Mouse (Mus musculus) heart, embryonic 12.5 days (tissue): ENCODE results near the gene Gcnt3. TPM values are rescaled to one million over a fixed set of nuclear protein-coding genes. Genes with fewer than 3 reads are reported as not detected.
"Not testable (repeated sequence)": the region's sequence is repeated elsewhere in the genome, so short reads cannot be mapped to it uniquely, and the experiment has no call there.

ENCODE experiments used
- ATAC-seq: fragments of 200-750 bp; cut with Nextera tagmentation; 2 replicates; pipeline ENCODE4 v1.8.0; 2017; ENCODE audit warnings: moderate TSS enrichment, moderate library complexity; ENCODE audit not compliant: insufficient number of reproducible peaks, low FRiP score
- H3K27ac ChIP-seq: fragments of 300-500 bp; sonication (generic); 2 replicates; pipeline ENCODE4 v1.5.1; 2016; ENCODE audit warnings: mild to moderate bottlenecking, moderate library complexity; ENCODE audit not compliant: poor library complexity, severe bottlenecking
- H3K27me3 ChIP-seq: fragments of 300-500 bp; sonication (generic); replicated peaks from 2 replicates; pipeline ENCODE4 v1.6.1; 2016; ENCODE audit warnings: mild to moderate bottlenecking, moderate library complexity
- H3K36me3 ChIP-seq: fragments of 300-500 bp; sonication (generic); 2 replicates; pipeline ENCODE4 v1.6.1; 2016; ENCODE audit warnings: mild to moderate bottlenecking, moderate library complexity
- H3K4me1 ChIP-seq: fragments of 300-500 bp; sonication (generic); replicated peaks from 2 replicates; pipeline ENCODE4 v1.6.1; 2016; ENCODE audit warnings: mild to moderate bottlenecking
- H3K4me2 ChIP-seq: fragments of 300-500 bp; sonication (generic); 2 replicates; pipeline ENCODE4 v1.6.1; 2016; ENCODE audit warnings: mild to moderate bottlenecking, moderate library complexity
- H3K4me3 ChIP-seq: fragments of 300-500 bp; sonication (generic); 2 replicates; pipeline ENCODE4 v1.5.1; 2016; ENCODE audit warnings: mild to moderate bottlenecking
- H3K9ac ChIP-seq: fragments of 300-500 bp; sonication (generic); 2 replicates; pipeline ENCODE4 v1.6.1; 2016; ENCODE audit warnings: mild to moderate bottlenecking, moderate library complexity
- H3K9me3 ChIP-seq: fragments of 300-500 bp; sonication (generic); replicated peaks from 2 replicates; pipeline ENCODE4 v1.6.1; 2016; ENCODE audit warnings: mild to moderate bottlenecking, moderate library complexity
- WGBS: fragments of 180-500 bp; shearing (Covaris S2); methylation state at CpG from one replicate; pipeline ENCODE4 v1.1.7; 2016; 5-methylcytosine and 5-hydroxymethylcytosine counted together
- polyA plus RNA-seq: library from polyadenylated mRNA; unstranded; fragments of >200 nt; fragmentation: Nextera tagmentation; extraction: Ambion mirVana; gene quantifications from 2 replicates; pipeline ENCODE4 v1.2.1, GENCODE M21; 2016

The Gcnt3 gene
- polyA plus RNA-seq, 1 experiment from 2014 or later = not detected

DNA sequence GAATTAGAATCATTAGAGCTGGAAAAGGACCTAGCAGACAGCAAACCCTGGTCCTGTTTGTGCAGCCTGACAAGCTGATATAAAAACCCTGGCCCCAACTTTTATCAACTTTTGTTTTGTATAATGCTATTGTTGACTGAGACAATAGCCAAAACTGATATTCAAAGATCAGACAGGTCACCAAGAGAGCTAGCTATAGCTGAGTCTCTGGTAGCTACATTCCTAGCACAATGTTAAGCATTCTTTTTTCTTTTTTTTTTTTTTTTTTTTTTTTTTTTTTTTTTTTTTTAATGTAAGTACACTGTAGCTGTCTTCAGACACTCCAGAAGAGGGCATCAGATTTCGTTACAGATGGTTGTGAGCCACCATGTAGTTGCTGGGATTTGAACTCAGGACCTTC, 14.3 kb downstream of the Gcnt3 start:
- peaks cover 12% of the 10 kb centered on the region for H3K36me3 ChIP-seq
- not testable (repeated sequence) for H3K9ac ChIP-seq, H3K4me2 ChIP-seq, H3K4me3 ChIP-seq, H3K27ac ChIP-seq, H3K9me3 ChIP-seq, H3K27me3 ChIP-seq, ATAC-seq
- H3K4me1 ChIP-seq = peaks cover 22% of the 10 kb centered on the region
- WGBS = 80% methylated on average over 1 of the region's 1 CpGs

DNA sequence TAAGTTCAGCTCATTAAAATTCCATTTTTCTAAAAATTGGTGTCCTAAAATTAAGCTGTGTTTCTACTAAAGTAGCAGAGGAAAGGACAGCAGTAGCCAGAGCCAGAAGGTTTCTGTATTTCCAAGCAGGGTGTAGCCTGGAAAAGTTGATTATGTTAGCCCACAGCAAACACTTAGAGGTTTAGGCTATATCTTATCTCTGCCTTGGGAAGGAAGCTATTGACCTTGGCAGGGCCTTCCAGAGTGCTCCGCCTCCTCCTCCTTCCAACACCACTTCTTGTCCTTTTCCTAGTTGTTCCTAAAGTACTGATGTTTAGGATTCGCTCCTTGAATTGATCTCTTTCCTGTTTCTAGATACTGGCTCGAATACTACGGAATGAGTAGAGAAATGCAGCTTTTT, 15.8 kb downstream of the Gcnt3 start:
- no peak overlapping the region for H3K27ac ChIP-seq
- no peaks in the 10 kb centered on the region for H3K27me3 ChIP-seq
- peaks cover 16% of the 10 kb centered on the region for H3K36me3 ChIP-seq
- H3K4me1 ChIP-seq = peaks cover 22% of the 10 kb centered on the region
- ATAC-seq = peak; percentile 82
- no peaks in the 10 kb centered on the region for H3K9me3 ChIP-seq
- no peak overlapping the region for H3K9ac ChIP-seq
- H3K4me2 ChIP-seq = no peak overlapping the region
- no peak overlapping the region for H3K4me3 ChIP-seq
- 47% methylated on average over 4 of the region's 4 CpGs for WGBS

DNA sequence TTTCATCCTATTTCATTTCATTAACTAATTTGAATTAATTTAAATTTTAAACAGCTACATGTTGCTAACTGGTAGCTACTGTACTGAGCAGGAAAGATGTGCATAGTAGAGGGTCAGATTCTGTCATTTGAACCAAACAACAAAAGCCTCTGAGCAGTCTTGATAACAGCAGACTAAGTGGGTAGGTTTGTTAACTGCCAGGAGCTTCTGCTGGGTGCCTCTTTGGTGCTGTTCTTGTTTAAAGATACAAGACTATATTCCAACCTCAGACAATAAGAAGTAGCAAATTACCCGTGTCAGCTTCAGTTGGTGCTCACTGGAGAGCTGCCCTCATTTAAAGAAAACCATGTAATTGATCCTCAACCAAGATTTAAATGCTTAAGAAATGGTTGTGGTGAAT, 16.3 kb downstream of the Gcnt3 start:
- no peaks in the 10 kb centered on the region for H3K9me3 ChIP-seq
- peaks cover 17% of the 10 kb centered on the region for H3K36me3 ChIP-seq
- no peak overlapping the region for H3K4me2 ChIP-seq
- ATAC-seq = no peak
- H3K4me3 ChIP-seq = no peak overlapping the region
- peak overlapping the region; percentile 64; the same call in 1 of the 2 replicates for H3K27ac ChIP-seq
- H3K4me1 ChIP-seq = peaks cover 22% of the 10 kb centered on the region
- no peaks in the 10 kb centered on the region for H3K27me3 ChIP-seq
- whole genome bisulfite sequencing = 51% methylated on average over 1 of the region's 1 CpGs
- 0 out of 2 replicates have a peak overlapping the region, but pooled peaks have one; percentile 13 for H3K9ac ChIP-seq

DNA sequence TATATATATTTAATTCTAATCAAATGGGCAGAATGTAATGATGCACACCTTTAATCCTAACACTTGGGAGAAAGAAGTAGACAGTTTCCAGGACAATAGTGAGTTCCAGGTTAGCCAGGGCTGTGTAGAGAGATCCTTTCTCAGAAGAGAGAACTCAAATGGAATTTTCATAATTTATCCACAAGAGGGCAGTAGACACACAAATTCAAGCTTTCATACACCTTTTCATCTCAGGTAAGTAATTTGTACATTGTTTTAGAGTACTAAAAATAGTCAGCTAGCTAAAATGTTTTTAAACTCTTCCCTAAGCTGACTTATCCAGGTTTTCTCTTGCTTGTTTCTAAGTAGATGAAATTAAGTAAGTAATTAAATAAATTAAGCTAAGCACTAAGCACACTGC, 19.0 kb downstream of the Gcnt3 start:
- Histone ChIP-seq H3K9ac (no peak overlapping the region), H3K4me2 (no peak overlapping the region), H3K36me3 (peaks cover 17% of the 10 kb centered on the region), H3K27ac (no peak overlapping the region), H3K4me3 (no peak overlapping the region), H3K9me3 (no peaks in the 10 kb centered on the region), H3K27me3 (no peaks in the 10 kb centered on the region), H3K4me1 (peaks cover 25% of the 10 kb centered on the region)
- no peak for ATAC-seq

DNA sequence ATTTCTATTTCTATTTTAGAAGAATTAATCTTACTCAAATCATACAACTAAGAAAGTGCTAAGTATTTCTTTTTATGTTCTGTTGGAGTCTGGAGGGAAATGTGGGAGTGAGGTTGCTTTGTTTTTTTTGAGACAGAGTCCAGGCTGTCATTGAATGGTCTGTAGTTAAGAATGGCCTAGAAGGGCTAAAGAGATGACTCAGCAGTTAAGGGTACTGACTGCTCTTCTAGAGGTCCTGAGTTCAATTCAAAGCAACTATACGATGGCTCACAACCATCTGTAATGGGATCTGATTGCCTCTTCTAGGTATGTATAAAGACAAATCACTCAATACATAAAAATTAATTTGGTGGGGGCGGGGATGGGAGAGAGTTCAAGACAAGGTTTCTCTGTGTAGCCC, 22.3 kb downstream of the Gcnt3 start:
- ATAC-seq = no peak

DNA sequence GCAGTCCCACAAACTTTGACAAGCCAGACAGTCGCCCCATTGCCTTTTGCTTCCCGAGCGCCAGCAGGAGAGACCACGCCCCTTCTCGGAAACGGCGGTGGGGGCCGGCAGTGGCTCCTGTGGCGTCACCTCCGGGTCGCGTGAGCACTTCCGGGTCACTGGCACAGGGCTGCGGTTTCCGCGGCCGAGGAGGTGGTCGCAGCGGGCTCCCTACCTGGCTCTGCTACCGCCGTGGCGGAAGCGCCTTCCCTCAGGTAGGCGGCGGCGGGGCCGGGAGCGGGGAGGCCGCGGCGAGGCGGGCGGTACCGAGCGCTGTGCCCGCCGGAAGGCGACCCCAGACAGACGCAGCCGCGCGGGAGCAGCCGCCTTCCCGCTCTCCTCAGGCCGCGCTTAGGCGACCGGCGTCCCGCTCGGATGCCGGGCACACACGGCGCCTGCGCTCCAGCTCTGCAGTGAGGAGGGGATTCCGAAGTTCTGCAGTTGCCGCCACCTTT, 25.4 kb downstream of the Gcnt3 start, which contains the start of gene Gtf2a2:
Gene Gtf2a2, plus strand, starts transcription at position 143 of the 494 bp plus-strand sequence.
- Histone ChIP-seq H3K9me3 (no peaks in the 10 kb centered on the region), H3K9ac (peak within 1 kb of the TSS; percentile 93), H3K4me2 (peak within 1 kb of the TSS; percentile 80), H3K4me3 (peak within 1 kb of the TSS; percentile 91), H3K27me3 (no peaks in the 10 kb centered on the region), H3K27ac (peak within 1 kb of the TSS; percentile 90), H3K36me3 (peaks cover 30% of the 10 kb centered on the region), H3K4me1 (peaks cover 17% of the 10 kb centered on the region)
- WGBS = 1% methylated on average over 57 of the region's 57 CpGs
- ATAC-seq = peak; percentile 97

More for the DNA sequence above, 22.3 kb downstream of the Gcnt3 start:
- Histone ChIP-seq H3K9me3 (no peaks in the 10 kb centered on the region), H3K27me3 (no peaks in the 10 kb centered on the region), H3K27ac (0 out of 2 replicates have a peak overlapping the region, but pooled peaks have one; percentile 21), H3K36me3 (peaks cover 15% of the 10 kb centered on the region), H3K4me2 (no peak overlapping the region), H3K4me3 (no peak overlapping the region), H3K9ac (no peak overlapping the region), H3K4me1 (peaks cover 17% of the 10 kb centered on the region)
- 88% methylated on average over 2 of the region's 2 CpGs for WGBS

DNA sequence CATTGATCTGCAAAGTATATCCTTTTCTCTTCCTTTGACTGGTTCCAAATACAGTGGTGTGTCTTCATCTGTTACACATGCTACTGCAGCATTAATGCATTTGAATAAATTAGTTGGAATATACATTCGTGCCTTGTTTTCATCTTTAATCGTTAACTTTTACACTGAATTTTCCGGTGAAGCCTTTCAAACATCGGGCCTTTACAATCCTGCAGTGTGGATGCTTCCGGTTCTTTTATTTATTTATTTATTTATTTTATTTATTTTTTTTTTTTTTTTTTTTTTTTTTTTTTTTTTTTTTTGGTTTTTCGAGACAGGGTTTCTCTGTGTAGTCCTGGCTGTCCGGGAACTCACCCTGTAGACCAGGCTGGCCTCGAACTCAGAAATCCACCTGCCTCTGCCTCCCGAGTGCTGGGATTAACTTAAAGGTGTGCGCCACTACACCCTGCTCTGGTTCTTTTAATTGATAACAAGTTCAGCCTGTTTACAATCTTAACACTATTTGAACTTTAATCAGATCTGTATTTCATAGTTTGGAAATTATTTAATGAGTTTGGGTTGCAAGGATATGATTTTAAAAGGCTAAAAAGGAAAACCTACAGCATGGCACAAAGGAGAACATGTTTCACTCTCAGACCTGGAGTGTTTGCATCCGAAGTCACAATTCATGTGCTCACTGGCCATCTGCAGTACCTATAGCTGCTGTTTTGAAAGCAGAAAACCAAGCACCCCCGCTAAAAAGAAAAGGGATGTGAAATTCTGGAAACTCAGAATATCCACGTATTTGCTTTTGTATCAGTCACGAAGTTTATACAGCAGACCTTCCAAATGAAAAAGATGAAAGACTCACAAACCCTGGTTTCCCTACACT, 26.1 kb downstream of the Gcnt3 start:
- Histone ChIP-seq H3K4me3 (peak overlapping the region; percentile 91), H3K27ac (peak overlapping the region; percentile 70), H3K9ac (peak overlapping the region; percentile 93), H3K9me3 (no peaks in the 10 kb centered on the region), H3K4me1 (peaks cover 17% of the 10 kb centered on the region), H3K36me3 (peaks cover 31% of the 10 kb centered on the region), H3K27me3 (no peaks in the 10 kb centered on the region), H3K4me2 (peak overlapping the region; percentile 68)
- ATAC-seq = no peak
- WGBS = 60% methylated on average over 14 of the region's 14 CpGs

DNA sequence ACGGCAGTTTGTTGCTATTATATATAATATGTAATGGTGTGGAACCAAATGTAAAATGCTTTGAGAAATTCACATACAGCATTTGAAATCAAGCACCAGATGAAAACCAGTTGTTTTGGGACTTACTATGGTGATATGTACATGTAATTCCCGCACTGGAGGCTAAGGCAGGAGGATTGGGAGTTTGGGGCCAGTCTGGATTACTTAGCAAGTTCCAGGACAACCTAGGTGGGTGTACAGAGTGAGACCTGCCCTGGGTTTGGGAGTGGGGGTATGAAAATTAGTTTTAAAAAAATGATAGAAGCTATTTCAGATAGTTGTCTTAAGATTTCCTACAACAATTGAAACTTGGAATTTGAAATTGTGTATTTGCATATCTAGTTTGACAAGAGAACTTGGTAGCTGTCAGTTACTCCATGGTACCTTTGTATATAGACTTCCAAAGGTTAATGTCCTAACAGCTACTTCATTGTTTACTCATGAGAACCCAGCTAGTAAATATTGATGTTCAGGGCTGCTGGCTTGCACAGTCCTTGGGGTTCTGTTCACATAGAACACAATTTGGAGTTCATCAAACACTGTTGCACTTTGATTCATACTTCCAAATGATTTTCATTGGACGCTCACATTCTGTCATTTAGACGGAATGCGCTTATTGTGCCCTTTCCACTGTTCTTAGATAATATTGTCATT, 27.0 kb downstream of the Gcnt3 start:
- Histone ChIP-seq H3K36me3 (peaks cover 31% of the 10 kb centered on the region), H3K4me3 (no peak overlapping the region), H3K27me3 (no peaks in the 10 kb centered on the region), H3K9me3 (no peaks in the 10 kb centered on the region), H3K4me2 (no peak overlapping the region), H3K9ac (no peak overlapping the region), H3K4me1 (peaks cover 17% of the 10 kb centered on the region), H3K27ac (no peak overlapping the region)
- 91% methylated on average over 5 of the region's 5 CpGs for WGBS
- no peak for ATAC-seq

DNA sequence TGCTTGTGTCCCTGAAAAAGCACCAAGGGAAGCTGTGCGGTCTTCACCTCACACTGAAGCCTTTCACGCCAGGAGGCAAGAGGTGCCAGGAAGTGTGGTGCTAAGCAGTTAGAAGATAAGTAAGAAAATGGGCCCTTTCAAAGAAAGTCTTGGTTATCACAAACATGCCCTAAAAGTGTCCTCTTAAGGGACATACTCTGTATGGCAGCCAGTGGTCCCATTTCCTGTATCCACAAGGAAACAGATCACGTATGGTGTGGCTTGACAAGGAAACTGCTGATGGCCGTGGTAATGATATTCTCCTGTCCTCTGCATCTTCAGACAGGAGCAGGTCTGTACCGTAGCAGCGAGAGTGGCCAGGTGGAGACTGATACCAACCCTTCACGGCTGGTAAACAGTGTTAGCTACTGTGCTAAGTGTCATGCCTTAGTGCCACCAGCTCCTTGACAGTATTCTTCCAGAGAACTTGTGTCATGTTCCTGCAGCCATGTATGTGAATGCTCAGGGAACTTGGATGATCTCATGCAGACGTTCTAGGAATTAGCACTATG, 28.1 kb downstream of the Gcnt3 start:
- Histone ChIP-seq H3K4me3 (no peak overlapping the region), H3K9me3 (no peaks in the 10 kb centered on the region), H3K27ac (no peak overlapping the region), H3K9ac (no peak overlapping the region), H3K4me2 (no peak overlapping the region), H3K4me1 (peaks cover 17% of the 10 kb centered on the region), H3K27me3 (no peaks in the 10 kb centered on the region), H3K36me3 (peaks cover 31% of the 10 kb centered on the region)
- WGBS = 56% methylated on average over 8 of the region's 8 CpGs
- no peak for ATAC-seq

DNA sequence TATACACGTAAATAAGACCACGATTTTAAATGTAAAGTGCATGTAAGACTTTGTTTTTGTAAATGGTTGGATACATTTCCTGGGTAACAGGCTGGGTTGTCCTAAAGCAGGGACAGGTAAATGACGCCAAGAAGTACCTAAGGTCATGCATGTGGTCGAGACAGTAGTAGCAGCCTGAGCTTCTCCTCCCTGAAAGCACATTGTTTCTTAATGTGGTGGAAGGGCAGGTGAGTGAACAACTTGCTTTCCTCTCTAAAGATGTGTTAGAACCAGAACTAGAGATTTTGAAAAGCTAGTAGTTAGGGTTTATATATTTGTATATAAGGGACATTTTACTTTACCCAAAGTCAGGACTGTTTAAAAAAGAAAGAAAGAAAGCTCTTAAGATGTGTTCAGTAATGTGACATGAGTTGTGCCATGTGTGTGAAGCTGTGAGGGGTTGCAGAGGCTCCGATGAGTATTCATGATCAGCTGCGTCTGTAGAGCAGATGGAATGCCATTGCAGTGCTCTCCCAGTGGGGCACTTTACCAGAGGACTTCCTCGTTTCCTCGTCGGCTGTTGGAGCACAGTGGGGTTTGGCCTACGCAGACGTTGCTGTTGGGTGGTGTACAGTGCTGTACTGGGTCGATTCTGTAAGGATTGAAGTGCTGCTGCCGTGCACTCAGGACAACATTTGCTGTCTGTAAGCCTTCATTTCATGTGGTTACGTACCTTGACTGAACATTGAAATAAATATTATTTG, 30.2 kb downstream of the Gcnt3 start:
- H3K4me1 ChIP-seq = 0 out of 2 replicates have a peak, but pooled peaks cover 2% of the 10 kb centered on the region
- WGBS = 90% methylated on average over 14 of the region's 14 CpGs
- no peaks in the 10 kb centered on the region for H3K27me3 ChIP-seq
- peaks cover 45% of the 10 kb centered on the region for H3K36me3 ChIP-seq
- no peak overlapping the region for H3K27ac ChIP-seq
- no peak overlapping the region for H3K4me3 ChIP-seq
- H3K9ac ChIP-seq = no peak overlapping the region
- H3K4me2 ChIP-seq = no peak overlapping the region
- no peak for ATAC-seq
- no peaks in the 10 kb centered on the region for H3K9me3 ChIP-seq
